Comparison of ENCODE assay signal across 8 mouse cellular contexts in genomic region chr11:75136666-75137398, GRCm38 (mm10). TPM values are rescaled to one million over a fixed set of nuclear protein-coding genes. Genes with fewer than 3 reads are reported as not detected.
A peak's percentile ranks its signal among the peaks of the same experiment; 100 is the strongest.
DNase-seq lines count a peak whose midpoint lies in the region; ATAC-seq and TF ChIP-seq lines count a peak whose summit lies in the region.

No protein-coding gene starts in this region.

- 35% methylated on average over 5 of the region's 5 CpGs for whole genome bisulfite sequencing in heart, postnatal 0 days
- WGBS in liver, postnatal 0 days (ENCODE audit: insufficient replicate concordance): 24% methylated on average over 5 of the region's 5 CpGs

- peak overlapping the region; percentile 56 for H3K27ac ChIP-seq in heart, postnatal 0 days (ENCODE audit: low read depth)
- no peak overlapping the region for H3K27ac ChIP-seq in liver, postnatal 0 days (ENCODE audit: low read depth)

- peaks cover 53% of the 10 kb centered on the region for H3K4me1 ChIP-seq in heart, postnatal 0 days (ENCODE audit: control insufficient read depth, insufficient read depth)
- H3K4me1 ChIP-seq in liver, postnatal 0 days (ENCODE audit: insufficient read depth): peaks cover 34% of the 10 kb centered on the region

- no peak overlapping the region for H3K9ac ChIP-seq in heart, postnatal 0 days (replicated peaks; ENCODE audit: low read depth, low read length)
- no peak overlapping the region for H3K9ac ChIP-seq in liver, postnatal 0 days (replicated peaks)

- no peak for ATAC-seq in heart, postnatal 0 days (ENCODE audit: insufficient read depth, low read depth)
- peak; percentile 60 for ATAC-seq in liver, postnatal 0 days

- no peak for TF ChIP-seq EP300 in heart, postnatal 0 days (IDR thresholded peaks at IDR 0.05; ENCODE audit: low read depth)
- peak; percentile 69 for TF ChIP-seq EP300 in liver, postnatal 0 days (IDR thresholded peaks at IDR 0.05; ENCODE audit: low read depth)

- TF ChIP-seq CTCF in heart, postnatal 0 days (IDR thresholded peaks at IDR 0.05; ENCODE audit: low read depth): no peak
- no peak for TF ChIP-seq CTCF in liver, postnatal 0 days (IDR thresholded peaks at IDR 0.05; ENCODE audit: low read depth)

- 0 out of 2 replicates have a peak, but pooled peaks cover under 1% of the 10 kb centered on the region for H3K36me3 ChIP-seq in heart, postnatal 0 days (replicated peaks; ENCODE audit: control insufficient read depth, insufficient read depth, low read length)
- no peaks in the 10 kb centered on the region; the same call in 1 of the 2 replicates for H3K36me3 ChIP-seq in liver, postnatal 0 days (replicated peaks; ENCODE audit: insufficient read depth, low read length)

- no peak overlapping the region for H3K4me2 ChIP-seq in heart, postnatal 0 days (ENCODE audit: low read depth, low read length)
- no peak overlapping the region for H3K4me2 ChIP-seq in liver, postnatal 0 days (ENCODE audit: low read depth, low read length)

- no peak overlapping the region for H3K4me3 ChIP-seq in heart, postnatal 0 days (ENCODE audit: low read depth, low read length)
- H3K4me3 ChIP-seq in liver, postnatal 0 days (ENCODE audit: low read depth, low read length): no peak overlapping the region

- H3K9me3 ChIP-seq in heart, postnatal 0 days (replicated peaks; ENCODE audit: control insufficient read depth, low read length): no peaks in the 10 kb centered on the region
- no peaks in the 10 kb centered on the region for H3K9me3 ChIP-seq in liver, postnatal 0 days (ENCODE audit: low read length)

- peak; percentile 64 to 67 for DNase-seq in B cell, adult 2 months
- peak; percentile 29 for DNase-seq in T-cell, adult 2 months (ENCODE audit: low spot score)
- no peak for DNase-seq in heart, postnatal 0 days (ENCODE audit: low spot score)
- peak; percentile 44 for DNase-seq in liver, postnatal 0 days
- DNase-seq in right cerebral cortex, postnatal 36 days (ENCODE audit: low spot score in 2 of 2): no peak
- DNase-seq in thymus, postnatal 4 days: no peak
- no peak for DNase-seq in right cerebral cortex, adult 2 months (ENCODE audit: low spot score in 2 of 2)
- DNase-seq in urinary bladder, postnatal 4 days (ENCODE audit: low spot score in 2 of 2): no peak

- H3K27me3 ChIP-seq in heart, postnatal 0 days (ENCODE audit: control insufficient read depth, insufficient read depth, low read length): no peaks in the 10 kb centered on the region
- no peaks in the 10 kb centered on the region for H3K27me3 ChIP-seq in liver, postnatal 0 days (ENCODE audit: insufficient read depth, low read length)

RNA-seq across cellular contexts. Expression of gene Hic1, which starts 32.5 kb away (rescaled TPM):
- 17.8 and 19.5 TPM in 2 replicates for total RNA-seq in heart, postnatal 0 days (2014; rRNA removed; ENCODE audit: low replicate concordance)
- 4.8 and 6.1 TPM in 2 replicates for polyA plus RNA-seq in heart, postnatal 0 days (2015; fragmentation: Nextera tagmentation; extraction: Ambion mirVana)
- 1.1 and 1.5 TPM in 2 replicates for polyA plus RNA-seq in liver, postnatal 0 days (2015; fragmentation: Nextera tagmentation; extraction: Ambion mirVana)

RNA-seq across cellular contexts. Expression of gene Ovca2, which starts 41.8 kb away (rescaled TPM):
- total RNA-seq in heart, postnatal 0 days (2014; rRNA removed; ENCODE audit: low replicate concordance): 8.9 and 35.2 TPM in 2 replicates
- polyA plus RNA-seq in heart, postnatal 0 days (2015; fragmentation: Nextera tagmentation; extraction: Ambion mirVana): 12.9 and 13.4 TPM in 2 replicates
- polyA plus RNA-seq in liver, postnatal 0 days (2015; fragmentation: Nextera tagmentation; extraction: Ambion mirVana): 12.4 and 13.6 TPM in 2 replicates

RNA-seq across cellular contexts. Expression of gene Dph1, which starts 54.2 kb away (rescaled TPM):
- total RNA-seq in heart, postnatal 0 days (2014; rRNA removed; ENCODE audit: low replicate concordance): 34.4 and 72.1 TPM in 2 replicates
- polyA plus RNA-seq in heart, postnatal 0 days (2015; fragmentation: Nextera tagmentation; extraction: Ambion mirVana): 19.3 and 20.2 TPM in 2 replicates
- polyA plus RNA-seq in liver, postnatal 0 days (2015; fragmentation: Nextera tagmentation; extraction: Ambion mirVana): 10.9 and 13.0 TPM in 2 replicates

RNA-seq across cellular contexts. Expression of gene Rtn4rl1, which starts 56.8 kb away (rescaled TPM):
- total RNA-seq in heart, postnatal 0 days (2014; rRNA removed; ENCODE audit: low replicate concordance): 6.0 and 19.7 TPM in 2 replicates
- 12.2 and 12.8 TPM in 2 replicates for polyA plus RNA-seq in heart, postnatal 0 days (2015; fragmentation: Nextera tagmentation; extraction: Ambion mirVana)
- polyA plus RNA-seq in liver, postnatal 0 days (2015; fragmentation: Nextera tagmentation; extraction: Ambion mirVana): 1.5 and 2.0 TPM in 2 replicates

Comparison
In these comparisons a context has a peak if more than half of its experiments do, and no peak if none do; other contexts are left out.
1. DNase-seq: peak in B cell, adult 2 months (2 of 2), T-cell, adult 2 months (single experiment) and liver, postnatal 0 days (single experiment); none in heart, postnatal 0 days (single experiment), right cerebral cortex, postnatal 36 days (0 of 2), thymus, postnatal 4 days (single experiment), right cerebral cortex, adult 2 months (0 of 2) and urinary bladder, postnatal 4 days (0 of 2).